Mouse (Mus musculus) limb, embryonic 14.5 days (tissue): ENCODE measurements around the gene Nkpd1. TPM values are rescaled to one million over a fixed set of nuclear protein-coding genes. Genes with fewer than 3 reads are reported as not detected.

Source experiments
- ATAC-seq: fragments of 200-750 bp; cut with Nextera tagmentation; 2 replicates; pipeline ENCODE4 v1.8.0; 2017; ENCODE audit warnings: low read depth, moderate number of reproducible peaks, moderate TSS enrichment; ENCODE audit not compliant: low FRiP score
- DNase-seq: peaks from one replicate; pipeline ENCODE4 v3.0.0-alpha.2; 2015; ENCODE audit warnings: low spot score
- H3K27ac ChIP-seq: fragments of 300-500 bp; sonication (generic); replicated peaks from 2 replicates; pipeline ENCODE4 v1.5.1; 2014; ENCODE audit warnings: low read depth, mild to moderate bottlenecking, low read length, moderate library complexity, mixed read lengths
- H3K27me3 ChIP-seq: fragments of 300-500 bp; sonication (generic); 2 replicates; pipeline ENCODE4 v1.6.1; 2014; ENCODE audit warnings: low read length, mixed read lengths; ENCODE audit not compliant: control insufficient read depth, insufficient read depth
- H3K36me3 ChIP-seq: fragments of 300-500 bp; sonication (generic); 2 replicates; pipeline ENCODE4 v1.6.1; 2014; ENCODE audit warnings: mild to moderate bottlenecking, low read length, moderate library complexity, mixed read lengths; ENCODE audit not compliant: control insufficient read depth, insufficient read depth
- H3K4me1 ChIP-seq: fragments of 300-500 bp; sonication (generic); 2 replicates; pipeline ENCODE4 v1.6.1; 2014; ENCODE audit warnings: antibody characterized with exemption, low read length, mixed read lengths; ENCODE audit not compliant: control insufficient read depth, insufficient read depth
- H3K4me2 ChIP-seq: fragments of 300-500 bp; sonication (generic); replicated peaks from 2 replicates; pipeline ENCODE4 v1.6.1; 2014; ENCODE audit warnings: low read depth, mild to moderate bottlenecking, low read length, moderate library complexity; ENCODE audit not compliant: severe bottlenecking
- H3K4me3 ChIP-seq: fragments of 300-500 bp; sonication (generic); replicated peaks from 2 replicates; pipeline ENCODE4 v1.5.1; 2014; ENCODE audit warnings: low read length
- H3K9ac ChIP-seq: fragments of 300-500 bp; sonication (generic); 2 replicates; pipeline ENCODE4 v1.6.1; 2014; ENCODE audit warnings: mild to moderate bottlenecking, low read depth, low read length, moderate library complexity; ENCODE audit not compliant: severe bottlenecking
- H3K9me3 ChIP-seq: fragments of 300-500 bp; sonication (generic); 2 replicates; pipeline ENCODE4 v1.6.1; 2016; ENCODE audit warnings: low read length; ENCODE audit not compliant: control insufficient read depth
- POLR2A ChIP-seq: fragments of 200-500 bp; IDR thresholded peaks from 2 replicates; pipeline ENCODE4 v1.8.0; 2012; ENCODE audit warnings: inconsistent platforms, mild to moderate bottlenecking, moderate library complexity, borderline replicate concordance; ENCODE audit not compliant: insufficient read depth, insufficient read length; ENCODE audit errors: extremely low read depth
- WGBS: fragments of 180-500 bp; shearing (Covaris S2); extraction: QIAGEN DNeasy Blood & Tissue Kit; methylation state at CpG from one replicate; pipeline ENCODE4 v1.1.7; 2014; 5-methylcytosine and 5-hydroxymethylcytosine counted together
- polyA plus RNA-seq, 2 experiments: library from polyadenylated mRNA; depleted of rRNA in 1 of 2; stranded (reverse) in 1 of 2; unstranded in 1 of 2; fragments of >200 nt; fragmentation: Nextera tagmentation in 1 of 2; extraction: Ambion mirVana in 1 of 2; gene quantifications; 2 replicates each; pipeline versions ENCODE4 v1.2.1 to v1.2.3; 2012 to 2014

Gene Nkpd1
- polyA plus RNA-seq, 2 experiments, result 0.17 to 0.36 TPM

DNA sequence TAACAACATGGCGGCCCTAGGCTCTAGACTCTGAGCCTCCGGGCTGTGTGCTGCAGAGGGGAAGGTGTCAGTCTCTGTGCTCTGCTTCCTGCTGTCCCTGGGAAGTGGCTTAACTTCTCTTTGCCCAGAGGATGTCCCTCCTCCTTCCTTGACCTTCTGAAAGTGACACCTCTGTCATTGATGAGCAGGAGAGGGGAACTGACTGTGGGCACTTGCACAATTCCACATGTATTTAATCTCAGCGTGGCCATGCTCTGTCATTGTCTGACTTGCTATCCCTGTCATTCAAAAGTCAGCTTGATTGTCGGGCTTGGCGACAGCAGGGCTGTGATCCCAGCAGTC is 21.5 kb upstream of the Nkpd1 start:
- 75% methylated on average over 5 of the region's 5 CpGs for WGBS
- no peaks in the 10 kb centered on the region for H3K9me3 ChIP-seq
- H3K4me1 ChIP-seq, result peaks cover 5% of the 10 kb centered on the region; the same call in 1 of the 2 replicates
- no peak for DNase-seq
- TF ChIP-seq POLR2A, result no peak
- no peak overlapping the region for H3K9ac ChIP-seq
- H3K27ac ChIP-seq, result no peak overlapping the region
- peaks cover 12% of the 10 kb centered on the region for H3K27me3 ChIP-seq
- no peak overlapping the region for H3K4me3 ChIP-seq
- no peaks in the 10 kb centered on the region for H3K36me3 ChIP-seq
- no peak overlapping the region for H3K4me2 ChIP-seq
- ATAC-seq, result no peak

DNA sequence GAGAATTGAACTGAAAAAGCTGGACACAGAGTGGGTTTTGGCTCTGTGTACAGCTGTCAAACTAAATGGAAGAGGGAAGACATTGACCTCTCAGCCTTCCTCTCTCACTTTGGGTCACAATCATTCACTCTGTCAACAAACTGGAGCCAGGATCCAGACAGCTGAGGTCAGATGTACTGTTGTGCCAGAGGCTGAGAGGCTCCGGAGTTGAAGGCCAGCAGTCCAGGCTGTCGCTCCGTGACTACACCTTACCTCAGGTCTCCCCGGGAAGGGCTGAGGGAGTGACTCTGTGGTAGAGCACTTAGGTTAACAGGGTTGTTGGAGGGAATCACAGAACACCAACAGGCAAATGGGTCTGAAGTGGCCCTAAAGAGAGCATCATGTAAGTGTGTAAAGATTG is 19.3 kb upstream of the Nkpd1 start:
- 78% methylated on average over 4 of the region's 4 CpGs for WGBS
- no peak for TF ChIP-seq POLR2A
- ATAC-seq (no peak), DNase-seq (no peak)
- H3K4me3 ChIP-seq, result no peak overlapping the region
- no peak overlapping the region for H3K9ac ChIP-seq
- H3K36me3 ChIP-seq, result no peaks in the 10 kb centered on the region
- H3K27ac ChIP-seq, result no peak overlapping the region
- no peaks in the 10 kb centered on the region for H3K9me3 ChIP-seq
- H3K4me2 ChIP-seq, result no peak overlapping the region
- H3K4me1 ChIP-seq, result no peaks in the 10 kb centered on the region
- H3K27me3 ChIP-seq, result no peaks in the 10 kb centered on the region

DNA sequence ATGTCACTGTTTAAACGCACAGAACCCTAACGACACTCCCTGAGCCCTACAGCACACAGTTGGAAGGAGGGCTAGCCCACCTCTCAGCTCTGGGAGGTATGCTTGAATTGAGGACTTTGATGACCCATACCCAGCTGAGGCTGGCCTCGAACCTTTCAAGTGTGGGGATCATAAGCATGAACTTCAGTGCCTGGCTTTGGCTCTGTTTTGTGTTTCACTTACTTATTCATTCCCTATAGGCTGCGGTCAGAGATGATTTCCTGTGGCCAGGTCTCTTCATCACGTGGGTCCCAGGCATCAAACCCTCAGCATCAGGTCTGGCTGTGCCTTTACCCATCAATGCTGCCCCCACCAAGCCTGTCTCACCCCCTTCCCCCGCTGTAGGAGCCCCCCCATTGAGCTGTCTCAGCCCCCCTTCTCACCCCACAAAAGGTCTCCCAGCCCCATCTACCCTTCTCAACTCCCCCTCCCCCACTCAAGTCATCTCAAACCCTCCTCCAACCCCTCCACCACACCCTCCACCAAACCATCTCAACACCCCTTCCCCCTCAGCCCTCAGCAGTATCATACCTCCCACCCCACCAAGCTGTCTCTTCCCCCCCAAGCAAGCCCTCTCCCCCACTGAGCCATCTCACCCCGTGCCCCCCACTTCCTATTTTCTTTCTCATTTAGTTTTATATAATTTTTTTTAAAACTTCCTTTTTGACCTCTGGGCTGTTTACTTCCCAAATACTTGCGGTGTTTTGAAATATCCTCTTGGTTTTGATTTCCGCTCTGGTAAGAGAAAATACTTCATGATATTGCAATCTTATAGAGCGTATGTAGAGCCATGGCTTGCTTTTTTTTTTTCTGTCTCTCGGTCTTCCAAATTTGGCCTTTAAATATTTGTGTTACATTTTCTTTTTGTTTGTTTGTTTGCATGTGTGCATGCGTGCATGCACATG is 16.9 kb upstream of the Nkpd1 start:
- H3K4me1 ChIP-seq, result no peaks in the 10 kb centered on the region
- no peak for ATAC-seq
- no peak overlapping the region for H3K4me2 ChIP-seq
- H3K9me3 ChIP-seq, result no peaks in the 10 kb centered on the region
- H3K27me3 ChIP-seq, result no peaks in the 10 kb centered on the region
- no peak overlapping the region for H3K9ac ChIP-seq
- WGBS, result 73% methylated on average over 12 of the region's 12 CpGs
- TF ChIP-seq POLR2A, result no peak
- H3K27ac ChIP-seq, result no peak overlapping the region
- H3K4me3 ChIP-seq, result no peak overlapping the region
- no peak for DNase-seq
- H3K36me3 ChIP-seq, result no peaks in the 10 kb centered on the region

DNA sequence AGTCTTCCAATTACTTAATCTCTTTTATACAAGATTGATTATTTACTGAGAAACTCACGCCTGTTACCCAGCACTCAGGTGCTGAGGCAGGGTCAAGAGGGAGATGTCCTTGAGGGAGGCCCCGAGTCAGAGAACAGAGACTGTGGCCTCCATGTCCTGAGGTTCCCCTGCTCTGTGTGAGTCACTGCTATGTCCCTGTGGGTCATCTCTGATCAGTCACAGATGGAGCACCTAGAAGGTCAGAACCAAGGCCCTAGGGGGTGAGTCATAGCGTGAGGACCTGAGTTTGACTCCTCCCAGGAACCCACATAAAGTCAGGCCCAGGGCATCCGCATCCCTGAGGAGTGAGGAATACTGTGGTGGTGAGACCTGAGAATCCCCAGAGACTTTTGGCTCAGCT is 16.0 kb upstream of the Nkpd1 start:
- Histone ChIP-seq H3K4me1 (no peaks in the 10 kb centered on the region), H3K36me3 (no peaks in the 10 kb centered on the region), H3K9ac (no peak overlapping the region), H3K27me3 (no peaks in the 10 kb centered on the region), H3K9me3 (no peaks in the 10 kb centered on the region), H3K4me3 (no peak overlapping the region), H3K27ac (no peak overlapping the region), H3K4me2 (no peak overlapping the region)
- TF ChIP-seq POLR2A, result no peak
- ATAC-seq (no peak), DNase-seq (no peak)
- 75% methylated on average over 4 of the region's 4 CpGs for WGBS

DNA sequence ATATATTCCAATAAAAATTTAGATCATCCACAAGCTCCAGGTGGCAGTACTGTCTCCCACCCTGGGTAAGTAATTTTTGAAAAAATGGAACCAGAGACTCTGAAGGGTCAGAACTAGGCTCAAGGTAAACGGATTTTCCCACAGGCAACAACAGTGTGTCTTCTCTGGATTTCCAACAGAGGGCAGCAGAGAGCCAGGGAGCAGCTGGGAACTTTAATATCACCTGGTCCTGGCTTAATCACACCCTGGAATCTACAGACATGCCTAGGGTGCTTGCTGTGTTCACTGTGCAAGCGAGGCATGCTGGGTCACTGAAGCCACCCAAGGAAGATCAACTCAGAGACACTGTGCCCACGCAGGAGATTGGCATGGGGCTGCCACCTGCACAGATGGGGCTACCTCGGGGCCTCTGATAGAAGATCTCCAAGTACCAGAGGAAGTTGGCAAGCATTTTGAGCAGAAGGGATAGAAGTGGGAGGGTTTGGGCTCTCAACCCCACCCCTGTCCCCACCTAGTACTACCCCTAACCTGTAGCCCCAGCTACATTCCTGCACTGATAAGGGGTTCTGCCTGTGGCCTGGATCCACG is 14.1 kb upstream of the Nkpd1 start:
- 38% methylated on average over 5 of the region's 5 CpGs for WGBS
- no peak for TF ChIP-seq POLR2A
- H3K36me3 ChIP-seq, result no peaks in the 10 kb centered on the region
- no peak overlapping the region for H3K27ac ChIP-seq
- peak; percentile 65 for DNase-seq
- H3K4me3 ChIP-seq, result no peak overlapping the region
- no peak overlapping the region for H3K9ac ChIP-seq
- H3K4me1 ChIP-seq, result peaks cover 4% of the 10 kb centered on the region
- no peaks in the 10 kb centered on the region for H3K9me3 ChIP-seq
- no peak overlapping the region for H3K4me2 ChIP-seq
- no peak for ATAC-seq
- H3K27me3 ChIP-seq, result no peaks in the 10 kb centered on the region
